Mouse (Mus musculus) lung, embryonic 16.5 days (tissue): ENCODE results near the gene Tpm1. TPM values are rescaled to one million over a fixed set of nuclear protein-coding genes. Genes with fewer than 3 reads are reported as not detected.

Experiments used
- ATAC-seq: fragments of 200-750 bp; cut with Nextera tagmentation; 2 replicates; pipeline ENCODE4 v1.8.0; 2017; ENCODE audit warnings: low read depth, mild to moderate bottlenecking, moderate library complexity
- H3K27ac ChIP-seq: fragments of 300-500 bp; sonication (generic); 2 replicates; pipeline ENCODE4 v1.5.1; 2014; ENCODE audit warnings: mild to moderate bottlenecking, control low read depth, low read length
- H3K27me3 ChIP-seq: fragments of 300-500 bp; sonication (generic); 2 replicates; pipeline ENCODE4 v1.6.1; 2014; ENCODE audit warnings: low read depth, low read length, mixed read lengths; ENCODE audit not compliant: control insufficient read depth, insufficient read depth
- H3K36me3 ChIP-seq: fragments of 300-500 bp; sonication (generic); 2 replicates; pipeline ENCODE4 v1.6.1; 2014; ENCODE audit warnings: low read length; ENCODE audit not compliant: control insufficient read depth, insufficient read depth
- H3K4me1 ChIP-seq: fragments of 300-500 bp; sonication (generic); replicated peaks from 2 replicates; pipeline ENCODE4 v1.6.1; 2014; ENCODE audit warnings: low read length, mixed read lengths; ENCODE audit not compliant: control insufficient read depth, insufficient read depth
- H3K4me2 ChIP-seq: fragments of 300-500 bp; sonication (generic); 2 replicates; pipeline ENCODE4 v1.6.1; 2014; ENCODE audit warnings: low read depth, low read length, control low read depth
- H3K4me3 ChIP-seq: fragments of 300-500 bp; sonication (generic); 2 replicates; pipeline ENCODE4 v1.5.1; 2014; ENCODE audit warnings: mild to moderate bottlenecking, low read length, control low read depth
- H3K9ac ChIP-seq: fragments of 300-500 bp; sonication (generic); 2 replicates; pipeline ENCODE4 v1.6.1; 2014; ENCODE audit warnings: low read length, control low read depth
- H3K9me3 ChIP-seq: fragments of 300-500 bp; sonication (generic); 2 replicates; pipeline ENCODE4 v1.6.1; 2016; ENCODE audit warnings: low read length; ENCODE audit not compliant: control insufficient read depth
- WGBS: fragments of 180-500 bp; shearing (Covaris S2); extraction: QIAGEN DNeasy Blood & Tissue Kit; methylation state at CpG from one replicate; pipeline ENCODE4 v1.1.7; 2014; 5-methylcytosine and 5-hydroxymethylcytosine counted together
- polyA plus RNA-seq: library from polyadenylated mRNA; unstranded; fragments of >200 nt; fragmentation: Nextera tagmentation; extraction: Ambion mirVana; gene quantifications from 2 replicates; pipeline ENCODE4 v1.2.1, GENCODE M21; 2015

Tpm1 gene
- polyA plus RNA-seq, 1 experiment from 2014 or later, result 782 TPM

DNA sequence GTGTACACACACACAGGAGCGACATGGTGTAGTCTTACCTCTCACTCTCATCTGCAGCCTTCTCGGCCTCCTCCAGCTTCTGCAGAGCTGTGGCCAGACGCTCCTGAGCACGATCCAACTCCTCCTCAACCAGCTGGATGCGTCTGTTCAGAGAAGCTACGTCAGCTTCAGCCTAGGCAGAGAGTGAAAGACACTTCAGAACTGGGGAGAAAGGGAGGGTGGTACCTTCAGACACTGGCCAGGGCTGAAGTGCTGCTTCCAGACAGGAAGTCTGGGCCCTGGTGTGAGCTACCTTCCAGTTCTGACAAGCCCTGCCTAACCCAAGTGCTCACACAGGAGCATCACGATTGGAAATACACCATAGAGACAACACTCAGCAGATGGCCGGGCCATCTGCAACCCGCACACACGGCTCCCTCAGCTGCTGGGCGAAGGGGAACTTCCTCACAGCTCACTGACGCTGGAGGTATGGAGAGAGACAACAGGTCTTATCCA, 13.2 kb downstream of the Tpm1 start:
- H3K9me3 ChIP-seq, result peaks cover 7% of the 10 kb centered on the region; the same call in 1 of the 2 replicates
- peak overlapping the region; percentile 31; the same call in 1 of the 2 replicates for H3K9ac ChIP-seq
- H3K36me3 ChIP-seq, result peaks cover 60% of the 10 kb centered on the region
- H3K27ac ChIP-seq, result peak overlapping the region; percentile 85
- H3K4me3 ChIP-seq, result no peak overlapping the region
- 62% methylated on average over 12 of the region's 12 CpGs for WGBS
- no peaks in the 10 kb centered on the region for H3K27me3 ChIP-seq
- peaks cover 41% of the 10 kb centered on the region for H3K4me1 ChIP-seq
- no peak overlapping the region for H3K4me2 ChIP-seq
- peak; percentile 41 for ATAC-seq

DNA sequence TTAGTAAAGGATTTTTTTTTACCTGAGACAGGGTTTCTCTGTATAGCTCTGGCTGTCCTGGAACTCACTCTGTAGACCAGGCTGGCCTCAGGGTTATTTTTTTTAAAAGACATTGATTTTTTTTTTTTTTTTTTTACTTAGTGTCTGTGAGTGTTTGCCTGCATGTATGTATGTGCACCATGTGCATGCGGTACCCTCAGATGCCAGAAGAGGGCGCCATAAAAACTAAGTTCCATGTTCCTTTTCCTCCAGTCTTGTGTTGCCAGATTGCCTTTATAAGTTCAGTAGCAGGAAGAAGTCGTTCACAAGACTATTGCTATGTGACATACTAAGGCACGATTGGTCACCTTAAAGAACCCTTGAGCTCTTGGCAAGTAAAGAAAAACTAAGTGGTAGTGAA, 14.5 kb downstream of the Tpm1 start:
- WGBS, result 83% methylated on average over 4 of the region's 4 CpGs
- Histone ChIP-seq H3K9me3 (peaks cover 7% of the 10 kb centered on the region; the same call in 1 of the 2 replicates), H3K27me3 (no peaks in the 10 kb centered on the region), H3K4me3 (no peak overlapping the region), H3K9ac (no peak overlapping the region), H3K36me3 (peaks cover 71% of the 10 kb centered on the region), H3K27ac (no peak overlapping the region), H3K4me2 (no peak overlapping the region), H3K4me1 (peaks cover 30% of the 10 kb centered on the region)
- ATAC-seq, result no peak

- ATAC-seq, result no peak
- Histone ChIP-seq H3K9ac (no peak overlapping the region), H3K27me3 (no peaks in the 10 kb centered on the region), H3K9me3 (peaks cover 7% of the 10 kb centered on the region; the same call in 1 of the 2 replicates), H3K4me1 (peaks cover 24% of the 10 kb centered on the region), H3K4me2 (no peak overlapping the region), H3K4me3 (no peak overlapping the region), H3K36me3 (peaks cover 70% of the 10 kb centered on the region), H3K27ac (no peak overlapping the region)
- 91% methylated on average over 10 of the region's 10 CpGs for WGBS
These were observed 16.2 kb downstream of the Tpm1 start for GRCm38 (mm10) chr9:67033016-67033415.

- ATAC-seq, result no peak
These were observed 16.6 kb downstream of the Tpm1 start for GRCm38 (mm10) chr9:67032611-67033010.

GRCm38 (mm10) chr9:67029518-67029917, 19.7 kb downstream of the Tpm1 start:
- Histone ChIP-seq H3K4me2 (no peak overlapping the region), H3K9me3 (no peaks in the 10 kb centered on the region), H3K36me3 (peaks cover 73% of the 10 kb centered on the region), H3K9ac (no peak overlapping the region), H3K4me3 (no peak overlapping the region), H3K27ac (peak overlapping the region; percentile 44; the same call in 1 of the 2 replicates), H3K27me3 (no peaks in the 10 kb centered on the region), H3K4me1 (peaks cover 12% of the 10 kb centered on the region)
- ATAC-seq, result no peak
- 80% methylated on average over 13 of the region's 13 CpGs for WGBS

More at GRCm38 (mm10) chr9:67032611-67033010, 16.6 kb downstream of the Tpm1 start:
- H3K9me3 ChIP-seq, result peaks cover 7% of the 10 kb centered on the region; the same call in 1 of the 2 replicates
- WGBS, result 92% methylated on average over 15 of the region's 15 CpGs
- peaks cover 23% of the 10 kb centered on the region for H3K4me1 ChIP-seq
- peaks cover 70% of the 10 kb centered on the region for H3K36me3 ChIP-seq
- H3K4me3 ChIP-seq, result no peak overlapping the region
- H3K4me2 ChIP-seq, result no peak overlapping the region
- H3K9ac ChIP-seq, result no peak overlapping the region
- H3K27me3 ChIP-seq, result no peaks in the 10 kb centered on the region
- no peak overlapping the region for H3K27ac ChIP-seq

- Histone ChIP-seq H3K4me2 (no peak overlapping the region), H3K27ac (peak overlapping the region; percentile 44; the same call in 1 of the 2 replicates), H3K9ac (no peak overlapping the region), H3K27me3 (no peaks in the 10 kb centered on the region), H3K9me3 (no peaks in the 10 kb centered on the region), H3K4me1 (peaks cover 12% of the 10 kb centered on the region), H3K36me3 (peaks cover 70% of the 10 kb centered on the region), H3K4me3 (no peak overlapping the region)
- ATAC-seq, result peak; percentile 71
- 41% methylated on average over 4 of the region's 4 CpGs for WGBS
These were observed 20.3 kb downstream of the Tpm1 start for GRCm38 (mm10) chr9:67028929-67029328.

DNA sequence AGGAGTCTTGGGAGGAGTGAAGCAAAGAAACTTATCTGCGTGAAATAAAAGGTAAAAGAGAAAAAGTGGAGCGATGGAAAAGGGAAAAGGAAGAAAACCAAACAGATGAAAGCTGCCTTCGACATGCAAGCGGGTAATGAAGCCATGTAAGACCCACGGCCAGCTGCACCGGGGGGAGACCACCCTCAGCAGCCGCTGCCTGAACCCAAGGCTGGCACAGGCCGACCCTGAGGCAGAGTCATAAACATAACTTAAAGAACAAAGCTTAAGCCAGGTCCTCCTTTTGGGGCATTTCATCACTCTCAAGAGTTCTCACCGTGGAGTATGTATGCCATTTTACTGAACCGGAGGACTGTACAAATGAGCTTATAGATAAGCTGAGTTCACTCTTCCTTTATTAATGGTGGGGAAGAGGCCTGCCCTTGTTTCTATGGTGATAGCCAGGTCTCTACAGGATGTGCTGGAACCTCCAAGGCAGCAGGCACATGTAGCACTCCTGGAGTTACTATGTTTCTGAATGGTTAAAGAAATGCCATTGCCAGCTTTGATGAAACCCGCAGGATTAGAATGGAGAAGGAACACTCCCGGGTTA, 21.0 kb downstream of the Tpm1 start:
- Histone ChIP-seq H3K27me3 (no peaks in the 10 kb centered on the region), H3K4me2 (no peak overlapping the region), H3K9ac (no peak overlapping the region), H3K4me3 (no peak overlapping the region), H3K9me3 (no peaks in the 10 kb centered on the region), H3K36me3 (peaks cover 65% of the 10 kb centered on the region), H3K27ac (peak overlapping the region; percentile 4; the same call in 1 of the 2 replicates), H3K4me1 (peaks cover 12% of the 10 kb centered on the region)
- WGBS, result 66% methylated on average over 12 of the region's 12 CpGs
- ATAC-seq, result peak; percentile 72; the same call in 1 of the 2 replicates

DNA sequence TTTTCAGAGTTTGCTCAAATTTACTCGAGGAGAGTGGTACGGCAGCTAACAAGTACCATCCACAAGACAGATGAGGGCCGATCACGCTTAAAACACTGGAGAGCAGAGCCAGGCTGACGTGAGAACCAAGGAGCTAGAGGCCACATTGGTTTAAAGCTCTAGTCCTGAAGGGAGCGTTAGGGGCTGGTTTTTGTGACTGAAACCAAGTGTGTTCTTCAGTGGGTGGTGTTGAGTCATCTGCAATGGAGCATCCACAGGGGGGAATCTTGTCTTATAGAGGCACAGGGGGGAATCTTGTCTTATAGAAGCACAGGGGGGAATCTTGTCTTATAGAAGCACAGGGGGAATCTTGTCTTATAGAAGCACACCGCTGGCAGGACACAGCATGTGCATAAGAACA, 22.3 kb downstream of the Tpm1 start:
- no peaks in the 10 kb centered on the region for H3K9me3 ChIP-seq
- H3K27me3 ChIP-seq, result no peaks in the 10 kb centered on the region
- 81% methylated on average over 7 of the region's 7 CpGs for WGBS
- no peak overlapping the region for H3K27ac ChIP-seq
- no peak for ATAC-seq
- H3K36me3 ChIP-seq, result peaks cover 52% of the 10 kb centered on the region
- H3K4me3 ChIP-seq, result no peak overlapping the region
- no peak overlapping the region for H3K9ac ChIP-seq
- no peak overlapping the region for H3K4me2 ChIP-seq
- H3K4me1 ChIP-seq, result peaks cover 12% of the 10 kb centered on the region

GRCm38 (mm10) chr9:67026061-67026460, 23.1 kb downstream of the Tpm1 start:
- Histone ChIP-seq H3K36me3 (peaks cover 52% of the 10 kb centered on the region), H3K27me3 (no peaks in the 10 kb centered on the region), H3K27ac (no peak overlapping the region), H3K4me3 (no peak overlapping the region), H3K9ac (no peak overlapping the region), H3K4me2 (no peak overlapping the region), H3K9me3 (no peaks in the 10 kb centered on the region), H3K4me1 (peaks cover 12% of the 10 kb centered on the region)
- ATAC-seq, result no peak
- WGBS, result 91% methylated on average over 7 of the region's 7 CpGs
